Mouse (Mus musculus) C2C12 (cell line): Measurements from ENCODE around the gene Emsy. TPM values are rescaled to one million over a fixed set of nuclear protein-coding genes. Genes with fewer than 3 reads are reported as not detected.

ENCODE experiments used
- H3K27me3 ChIP-seq: one replicate; pipeline ENCODE4 v1.6.1; 2011; ENCODE audit not compliant: control insufficient read depth, insufficient read depth, insufficient read length
- H3K36me3 ChIP-seq: one replicate; pipeline ENCODE4 v1.6.1; 2011; ENCODE audit not compliant: control insufficient read depth, insufficient read depth
- H3K4me3 ChIP-seq: one replicate; pipeline ENCODE4 v1.5.1; 2011; ENCODE audit warnings: mild to moderate bottlenecking, control low read depth; ENCODE audit not compliant: poor library complexity, insufficient read depth, severe bottlenecking
- H3K79me2 ChIP-seq: one replicate; pipeline ENCODE4 v1.6.1; 2011; ENCODE audit not compliant: control insufficient read depth, insufficient read depth
- H3K79me3 ChIP-seq: one replicate; pipeline ENCODE4 v1.6.1; 2011; ENCODE audit warnings: low read depth, control low read depth
- H3ac ChIP-seq: one replicate; pipeline ENCODE3; 2011; ENCODE audit warnings: low read depth; ENCODE audit not compliant: control insufficient read depth, insufficient read length
- CEBPB ChIP-seq: IDR thresholded peaks from one replicate; pipeline ENCODE4 v1.6.1; 2011; ENCODE audit warnings: low read depth, mild to moderate bottlenecking, control low read depth, moderate library complexity
- CTCF ChIP-seq: IDR thresholded peaks from one replicate; pipeline ENCODE4 v1.5.1; 2011; ENCODE audit not compliant: control insufficient read depth, insufficient read depth, insufficient read length
- FOSL1 ChIP-seq: IDR thresholded peaks from one replicate; pipeline ENCODE4 v1.8.0; 2011; ENCODE audit warnings: mild to moderate bottlenecking, low read length; ENCODE audit not compliant: poor library complexity, insufficient read depth, severe bottlenecking
- MAX ChIP-seq: IDR thresholded peaks from one replicate; pipeline ENCODE4 v1.6.1; 2011; ENCODE audit warnings: mild to moderate bottlenecking, control low read depth
- MYOD1 ChIP-seq: IDR thresholded peaks from one replicate; pipeline ENCODE4 v1.6.1; 2011; ENCODE audit warnings: low read depth; ENCODE audit not compliant: control insufficient read depth, insufficient read length
- MYOG ChIP-seq: IDR thresholded peaks from one replicate; pipeline ENCODE4 v1.6.1; 2011; ENCODE audit not compliant: control insufficient read depth, insufficient read length; ENCODE audit errors: extremely low read depth
- USF1 ChIP-seq: IDR thresholded peaks from one replicate; pipeline ENCODE4 v1.6.1; 2011; ENCODE audit warnings: low read depth, mild to moderate bottlenecking, control low read depth, moderate library complexity
- polyA plus RNA-seq: library from polyadenylated mRNA; unstranded; fragments of >200 nt; fragmentation: generic; extraction: Trizol; gene quantifications from one replicate; pipeline ENCODE4 v1.2.1, GENCODE M21; 2012; ENCODE audit warnings: missing spikeins

Emsy gene
- polyA plus RNA-seq, 1 experiment, result 12.1 TPM

- Histone ChIP-seq H3K79me3 (no peaks in the 10 kb centered on the region), H3ac (no peak overlapping the region), H3K4me3 (no peak overlapping the region), H3K27me3 (no peaks in the 10 kb centered on the region), H3K79me2 (no peaks in the 10 kb centered on the region), H3K36me3 (no peaks in the 10 kb centered on the region)
- TF ChIP-seq CEBPB (no peak), CTCF (no peak), MYOD1 (no peak), MAX (no peak), USF1 (no peak)
Measured at GRCm38 (mm10) chr7:98690126-98690525, 33.5 kb upstream of the Emsy start.

DNA sequence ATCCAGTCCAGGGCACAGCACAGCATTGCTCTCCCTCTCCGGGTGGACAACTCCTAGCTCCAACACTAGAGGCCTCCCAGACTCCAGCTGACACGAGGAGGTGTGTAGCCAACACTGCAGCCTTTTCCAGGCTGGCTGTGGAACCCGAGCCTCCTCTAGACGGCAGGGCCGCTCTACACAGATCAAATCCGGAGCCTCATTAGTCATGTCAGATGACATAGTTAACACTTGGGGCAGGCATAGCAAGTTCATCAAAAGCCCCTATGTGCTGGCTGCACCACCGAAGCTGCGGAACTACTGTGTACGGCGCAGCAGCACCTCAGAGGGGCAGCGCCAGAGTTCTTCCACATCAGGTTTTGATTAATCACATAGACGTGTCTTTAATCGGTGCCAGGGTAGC lies 29.3 kb upstream of the Emsy start:
- Histone ChIP-seq H3K27me3 (no peaks in the 10 kb centered on the region), H3K4me3 (no peak overlapping the region), H3ac (no peak overlapping the region), H3K36me3 (no peaks in the 10 kb centered on the region), H3K79me3 (no peaks in the 10 kb centered on the region), H3K79me2 (no peaks in the 10 kb centered on the region)
- TF ChIP-seq USF1 (no peak), MYOD1 (no peak), MYOG (no peak), MAX (no peak), CEBPB (no peak), CTCF (no peak), FOSL1 (no peak)

DNA sequence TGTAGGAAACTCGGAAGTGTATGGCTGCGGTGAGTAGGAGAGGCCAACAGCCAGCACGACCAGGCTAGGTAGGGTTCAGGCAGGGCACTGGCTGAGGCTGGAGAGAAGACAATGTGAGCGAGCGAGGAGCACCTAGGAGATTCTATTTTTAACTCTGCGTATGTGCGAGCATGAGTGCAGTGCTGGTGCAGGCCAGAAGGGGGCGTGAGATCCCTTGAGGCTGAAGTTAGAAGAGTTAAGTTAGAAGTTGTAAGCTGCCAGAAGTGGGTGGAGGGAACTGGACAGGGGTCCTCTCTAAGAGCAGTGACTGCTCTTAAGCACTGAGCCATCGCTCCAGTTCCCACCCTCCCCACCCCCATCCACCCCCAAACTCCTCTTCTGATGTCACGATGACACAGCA lies 26.2 kb upstream of the Emsy start:
- Histone ChIP-seq H3K79me2 (no peaks in the 10 kb centered on the region), H3K36me3 (no peaks in the 10 kb centered on the region), H3K27me3 (no peaks in the 10 kb centered on the region), H3K79me3 (no peaks in the 10 kb centered on the region), H3K4me3 (no peak overlapping the region), H3ac (no peak overlapping the region)
- TF ChIP-seq USF1, result no peak
- no peak for TF ChIP-seq MAX
- no peak for TF ChIP-seq FOSL1
- no peak for TF ChIP-seq MYOD1
- TF ChIP-seq CTCF, result no peak
- no peak for TF ChIP-seq MYOG
- TF ChIP-seq CEBPB, result no peak

- no peak overlapping the region for H3K4me3 ChIP-seq
- H3K27me3 ChIP-seq, result no peaks in the 10 kb centered on the region
- no peaks in the 10 kb centered on the region for H3K79me2 ChIP-seq
- TF ChIP-seq MAX (no peak), CTCF (no peak), USF1 (no peak), MYOG (no peak), MYOD1 (no peak), CEBPB (no peak), FOSL1 (no peak)
- H3K79me3 ChIP-seq, result no peaks in the 10 kb centered on the region
- H3K36me3 ChIP-seq, result no peaks in the 10 kb centered on the region
- no peak overlapping the region for H3ac ChIP-seq
Measured at GRCm38 (mm10) chr7:98680691-98681090, 24.1 kb upstream of the Emsy start.

DNA sequence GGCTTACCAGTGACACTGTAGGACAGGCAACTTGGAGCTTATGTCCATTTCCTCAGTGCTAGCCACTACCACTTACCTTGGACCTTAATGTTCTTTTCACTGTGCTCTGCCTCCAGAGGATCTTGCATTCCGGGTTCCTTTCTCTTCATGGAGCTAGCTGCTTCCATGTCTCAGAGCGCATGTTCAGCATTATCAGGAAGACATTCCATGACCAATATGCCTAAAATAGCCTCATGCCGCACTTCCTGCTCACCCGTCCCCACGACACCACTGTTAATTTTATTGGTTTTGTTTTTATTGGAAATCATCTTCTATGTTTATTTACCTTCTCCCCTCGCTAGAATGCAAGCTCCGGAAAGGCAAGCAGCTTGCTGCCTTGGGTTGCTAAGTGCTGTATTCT lies 21.9 kb upstream of the Emsy start:
- Histone ChIP-seq H3ac (no peak overlapping the region), H3K36me3 (no peaks in the 10 kb centered on the region), H3K27me3 (no peaks in the 10 kb centered on the region), H3K79me2 (no peaks in the 10 kb centered on the region), H3K79me3 (no peaks in the 10 kb centered on the region), H3K4me3 (no peak overlapping the region)
- no peak for TF ChIP-seq FOSL1
- no peak for TF ChIP-seq MAX
- no peak for TF ChIP-seq CTCF
- no peak for TF ChIP-seq USF1
- no peak for TF ChIP-seq MYOD1
- TF ChIP-seq MYOG, result no peak
- TF ChIP-seq CEBPB, result no peak

DNA sequence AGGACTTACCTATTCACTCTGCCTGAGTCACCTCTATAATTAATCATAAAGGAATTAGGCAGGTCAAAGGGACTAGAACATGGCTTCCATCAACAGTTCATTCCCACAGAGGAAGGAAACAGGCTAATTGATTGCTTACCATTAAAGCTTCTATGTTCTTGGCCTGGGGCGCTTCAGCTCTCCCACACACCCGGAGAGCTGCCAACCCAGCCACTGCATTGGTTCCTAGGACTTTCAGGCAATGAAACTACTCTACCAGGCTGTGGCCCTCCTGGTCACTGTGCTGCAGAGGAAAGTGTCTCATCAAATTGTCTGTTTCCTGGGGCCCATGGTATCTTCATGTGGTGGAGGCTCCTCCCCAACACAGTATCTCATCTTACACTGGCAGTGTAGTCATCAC lies 20.9 kb upstream of the Emsy start:
- Histone ChIP-seq H3K79me3 (no peaks in the 10 kb centered on the region), H3K4me3 (no peak overlapping the region), H3K36me3 (no peaks in the 10 kb centered on the region), H3K27me3 (no peaks in the 10 kb centered on the region), H3ac (no peak overlapping the region), H3K79me2 (no peaks in the 10 kb centered on the region)
- no peak for TF ChIP-seq CTCF
- TF ChIP-seq MYOD1, result no peak
- no peak for TF ChIP-seq CEBPB
- no peak for TF ChIP-seq FOSL1
- TF ChIP-seq MAX, result no peak
- no peak for TF ChIP-seq MYOG
- no peak for TF ChIP-seq USF1
